Mouse (Mus musculus) right cerebral cortex, adult 18-20 months (tissue): ENCODE measurements around the gene Tnip1.
A peak's percentile ranks its signal among the peaks of the same experiment; 100 is the strongest.

ENCODE experiments used
- DNase-seq: peaks from one replicate; pipeline ENCODE4 v3.0.0; 2022; ENCODE audit warnings: mixed read lengths

Gene Tnip1

DNA sequence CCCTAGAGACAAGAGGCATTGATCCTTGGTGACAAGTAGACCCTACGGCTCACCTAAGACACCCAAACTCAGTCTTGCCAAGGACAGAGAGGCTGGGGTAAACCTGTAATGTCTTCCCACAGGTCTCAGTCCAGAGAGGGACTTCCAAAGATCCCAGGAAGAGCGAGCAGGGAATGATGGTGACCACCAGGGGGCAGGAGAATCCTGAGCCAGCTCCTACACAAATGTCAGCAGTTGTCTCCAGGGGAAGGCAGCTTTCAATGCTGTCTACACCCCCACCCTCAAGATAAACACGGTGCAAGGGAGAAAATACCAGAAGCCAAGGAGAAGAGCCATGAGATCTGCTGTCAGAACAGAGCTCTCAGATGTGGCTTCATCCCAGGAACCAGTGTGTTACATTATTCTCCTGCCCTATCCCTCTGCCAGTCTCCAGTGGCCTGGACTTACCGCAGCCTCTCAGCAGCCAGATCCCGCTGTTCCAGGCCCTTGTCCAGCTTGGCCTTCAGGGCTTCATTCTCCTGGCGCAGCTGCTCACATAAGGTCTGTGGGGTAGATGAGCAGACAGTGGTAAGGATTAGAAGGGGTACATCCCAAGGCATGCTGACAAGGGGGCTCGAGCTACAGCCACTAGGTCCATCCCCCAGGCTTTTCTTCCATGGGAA lies 32.3 kb downstream of the Tnip1 start:
- peak; percentile 42 for DNase-seq

DNA sequence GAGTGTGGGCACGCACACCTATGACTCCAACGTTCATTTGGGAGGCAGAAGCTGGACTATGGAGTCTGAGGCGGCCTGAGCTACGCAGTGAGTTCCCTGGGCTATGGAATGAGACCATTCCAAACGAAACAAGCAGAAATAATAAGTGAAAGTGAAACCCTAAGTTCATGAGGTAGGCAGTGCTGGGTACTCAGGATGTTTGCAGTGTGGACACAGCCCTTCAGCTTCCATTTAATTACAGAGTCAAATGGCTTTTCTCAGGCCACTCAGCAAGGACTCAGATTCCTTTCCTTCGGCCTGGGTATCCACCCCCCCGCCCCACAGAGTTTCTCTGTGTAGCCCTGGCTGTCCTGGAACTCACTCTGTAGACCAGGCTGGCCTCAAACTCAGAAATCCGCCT lies 33.0 kb downstream of the Tnip1 start:
- DNase-seq: no peak

DNA sequence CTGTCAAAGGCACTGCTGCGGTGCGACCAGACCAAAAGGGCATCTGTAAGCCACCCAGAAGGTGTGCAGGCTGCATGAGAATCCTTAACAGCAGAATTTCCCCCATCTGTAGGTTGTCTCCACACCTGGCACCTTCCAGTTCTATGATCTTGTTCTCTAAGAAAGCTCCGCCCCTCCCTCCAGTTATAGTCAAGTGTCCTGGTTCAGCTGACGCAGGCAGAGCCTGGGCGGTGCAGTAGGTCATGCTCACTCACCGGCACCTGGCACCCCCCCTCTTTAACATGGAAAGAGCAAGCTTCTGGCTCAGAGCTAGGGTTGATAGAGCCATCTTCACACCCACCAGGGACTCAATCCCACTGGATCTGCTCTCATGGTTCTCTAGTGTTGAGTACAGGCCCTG lies 33.4 kb downstream of the Tnip1 start:
- no peak for DNase-seq

DNA sequence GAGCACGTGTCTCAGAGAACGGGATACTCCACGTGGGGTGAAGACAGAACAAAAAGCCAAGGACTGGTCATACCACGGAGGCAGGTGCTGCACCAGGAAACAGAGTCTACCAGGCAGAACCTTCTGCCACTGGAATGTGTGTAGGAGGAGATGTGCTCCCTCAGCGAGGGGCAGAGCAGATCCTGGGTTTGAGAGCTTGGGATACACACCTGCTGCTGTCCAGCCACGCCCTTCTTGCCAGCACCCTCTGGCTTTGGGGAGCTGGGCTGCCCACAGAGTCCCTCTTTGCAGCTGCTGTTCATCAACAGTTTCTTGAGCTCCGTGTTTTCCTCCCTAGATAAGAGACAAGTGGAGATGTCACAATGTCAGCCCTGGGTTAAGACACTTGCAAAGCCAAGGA lies 33.8 kb downstream of the Tnip1 start:
- no peak for DNase-seq

DNA sequence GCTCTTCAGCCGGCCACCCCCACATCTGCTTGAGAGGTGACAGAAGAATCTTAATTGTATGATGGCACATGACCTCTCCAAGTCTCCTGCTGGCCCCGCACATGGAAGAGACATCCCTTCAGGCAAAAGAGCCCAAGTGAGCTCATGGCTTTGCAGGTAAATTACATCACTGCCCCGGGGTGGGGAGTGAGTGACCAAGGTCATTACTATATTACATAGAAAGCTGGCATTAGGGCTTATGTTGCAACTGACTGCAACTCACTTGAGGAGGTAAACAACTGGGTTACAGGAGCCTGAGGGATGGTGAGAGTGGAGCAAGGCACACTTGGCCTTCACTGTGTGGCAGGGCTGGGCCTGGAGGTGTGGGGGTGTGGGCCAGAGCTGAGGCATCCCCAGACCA lies 34.5 kb downstream of the Tnip1 start:
- DNase-seq: no peak

DNA sequence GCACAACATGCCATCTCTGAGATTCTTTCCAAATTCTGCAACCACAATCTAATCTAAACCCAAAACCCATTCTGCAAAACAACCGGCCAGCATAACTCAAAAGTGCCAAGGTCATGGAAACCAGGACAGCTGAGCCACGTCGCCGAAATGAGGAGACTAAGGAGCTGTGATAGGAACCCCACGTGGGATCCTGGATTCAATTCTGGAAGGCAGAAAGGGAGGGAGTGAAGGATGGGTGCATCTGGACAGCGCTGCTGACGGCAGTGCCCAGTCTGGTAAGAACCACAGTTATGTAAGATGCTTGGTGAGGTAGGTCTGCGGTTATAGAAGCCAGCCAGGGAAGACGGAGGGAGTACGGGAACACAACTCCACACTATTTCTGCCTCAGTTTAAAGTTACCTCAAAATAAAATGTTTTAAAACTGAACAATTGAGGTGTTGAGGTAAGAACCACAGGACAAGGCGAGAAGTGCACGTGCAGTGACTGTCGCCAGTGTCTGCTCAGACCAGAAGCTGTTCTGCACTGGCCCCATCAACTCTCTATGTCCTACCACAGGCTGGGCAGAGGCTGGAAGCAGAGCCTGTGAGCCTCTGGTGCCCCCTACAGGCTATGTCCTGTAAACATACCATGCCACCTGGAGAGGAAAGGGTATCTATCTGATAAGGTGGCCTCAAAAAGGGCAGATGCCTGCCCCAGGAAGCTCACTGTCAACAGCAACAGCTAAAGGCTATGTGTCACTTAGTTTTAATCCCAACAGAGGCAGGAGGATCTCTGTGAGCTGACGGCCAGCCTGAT lies 35.2 kb downstream of the Tnip1 start:
- DNase-seq: peak; percentile 62

DNA sequence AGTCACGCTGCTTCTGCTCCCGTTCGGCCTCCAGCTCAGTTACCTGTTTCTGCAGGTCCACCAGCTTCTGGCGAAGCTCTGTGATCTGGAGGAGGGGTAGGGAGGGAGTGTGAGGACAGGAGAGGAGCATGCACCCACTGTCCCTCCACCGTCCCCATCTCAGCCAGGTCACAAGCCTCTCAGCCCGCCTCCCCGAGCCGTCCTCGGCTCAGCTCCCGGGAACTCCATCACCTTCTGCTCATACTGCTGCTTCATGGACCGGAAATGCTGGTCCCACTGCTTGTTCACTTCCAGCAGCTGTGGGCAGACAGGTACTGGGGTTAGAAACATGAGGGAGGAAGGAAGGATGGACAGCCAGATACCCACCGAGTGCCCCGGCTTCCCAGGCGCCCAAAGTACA lies 38.6 kb downstream of the Tnip1 start:
- DNase-seq: no peak

DNA sequence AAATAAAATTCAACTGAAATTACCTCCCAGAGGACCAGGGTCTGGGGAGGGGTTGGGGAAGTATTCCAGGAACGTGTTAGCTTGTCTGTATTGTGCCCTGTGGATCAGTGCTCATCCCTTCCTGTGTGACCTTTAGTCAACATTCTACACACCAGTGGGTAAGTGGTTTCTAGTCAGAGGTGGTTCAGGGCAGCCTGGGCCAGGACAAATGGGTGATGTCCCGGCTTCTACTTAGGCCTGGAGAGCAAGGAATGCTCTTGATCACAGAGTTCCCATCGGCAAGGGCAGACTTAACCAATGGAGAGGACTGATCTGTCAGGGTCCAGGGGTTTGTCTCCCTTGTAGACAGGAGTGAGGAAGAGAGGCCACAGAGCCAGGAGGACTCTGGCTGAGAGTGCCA lies 40.2 kb downstream of the Tnip1 start:
- DNase-seq: no peak

DNA sequence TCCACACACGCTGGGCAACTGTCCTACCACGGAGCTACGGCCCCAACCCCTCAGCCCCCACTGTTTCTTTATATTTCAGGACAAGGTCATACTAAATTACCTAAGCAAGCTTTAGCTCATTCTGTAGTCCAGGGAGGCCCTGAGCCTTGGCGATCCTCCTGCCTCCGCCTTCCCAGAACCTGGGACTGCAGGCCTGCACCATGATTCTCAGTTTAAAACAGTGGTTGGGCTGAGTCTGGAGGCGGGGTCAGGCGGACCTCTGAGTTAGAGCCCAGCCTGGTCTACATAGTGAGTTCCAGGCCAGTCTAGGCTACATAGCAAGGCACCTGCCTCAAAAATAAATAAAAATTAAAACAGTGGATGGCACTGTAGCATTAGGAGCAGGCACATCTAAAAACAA lies 40.9 kb downstream of the Tnip1 start:
- no peak for DNase-seq

DNA sequence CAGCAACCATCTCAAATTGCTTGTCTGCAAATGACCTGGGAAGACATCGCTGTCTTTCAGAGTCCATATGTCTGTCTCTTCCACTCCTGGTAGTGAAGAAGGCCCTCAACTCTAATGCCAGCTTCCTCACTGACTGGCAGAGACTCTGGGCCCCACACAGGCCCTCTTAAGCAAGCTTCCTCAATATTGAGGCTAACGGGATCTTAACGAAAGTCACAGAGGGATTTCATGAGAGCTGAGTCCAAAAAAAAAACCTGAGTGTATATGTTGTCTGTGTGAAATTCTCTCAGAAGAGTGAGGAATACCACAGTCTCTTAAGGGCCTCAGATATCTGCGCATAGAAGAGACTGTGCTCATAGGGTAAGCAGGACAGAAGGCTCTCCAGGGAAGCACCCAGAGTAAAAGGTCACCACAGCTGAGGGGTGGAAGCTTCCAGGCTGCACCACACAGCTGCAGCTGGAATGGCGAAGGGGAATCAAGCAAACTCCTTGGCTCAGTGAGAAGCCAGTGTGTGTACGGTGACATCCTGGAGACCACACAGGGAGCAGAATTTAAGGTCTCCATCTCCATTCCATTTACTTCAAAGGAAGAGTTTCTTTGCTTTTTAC lies 41.6 kb downstream of the Tnip1 start:
- DNase-seq: no peak

DNA sequence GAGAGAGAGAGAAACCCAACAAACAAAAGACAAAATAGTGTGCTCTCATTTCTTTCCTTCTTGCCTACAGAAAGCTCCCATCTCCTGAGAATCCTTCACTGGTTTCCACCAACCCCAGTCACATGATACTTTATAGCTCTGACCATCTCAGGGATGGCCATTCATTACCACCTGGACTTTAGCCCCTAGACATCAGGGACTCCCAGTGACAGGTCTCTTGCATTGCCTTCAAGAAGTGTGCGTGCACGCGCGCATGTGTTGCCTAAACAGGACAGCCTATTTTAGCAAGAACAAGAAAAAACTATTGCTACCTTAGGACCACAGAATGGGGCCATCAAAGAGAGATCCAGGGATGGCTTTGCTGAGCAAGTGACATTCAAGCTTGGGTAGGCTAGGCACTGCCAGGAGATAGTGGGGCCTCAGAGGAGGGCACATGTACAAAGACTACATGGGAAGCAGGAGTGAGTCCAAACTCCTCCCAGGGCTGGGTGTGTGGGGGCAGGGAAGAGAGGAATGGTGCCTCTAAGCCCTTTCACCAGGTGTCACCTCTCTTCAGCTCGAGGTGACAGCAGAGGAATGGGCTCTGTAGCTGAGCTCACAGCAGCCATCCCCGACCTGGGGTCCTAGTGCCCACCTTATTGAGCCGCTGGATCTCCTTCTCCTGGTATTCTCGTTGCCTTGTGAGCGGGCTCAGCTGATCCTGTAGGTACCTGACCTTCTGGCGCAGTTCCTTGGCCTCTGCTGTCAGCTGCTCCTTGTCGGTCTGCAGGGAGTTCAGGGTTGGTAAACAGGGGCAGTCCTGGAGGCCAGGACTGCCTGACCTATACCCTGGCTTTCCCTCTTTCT lies 42.4 kb downstream of the Tnip1 start:
- no peak for DNase-seq

DNA sequence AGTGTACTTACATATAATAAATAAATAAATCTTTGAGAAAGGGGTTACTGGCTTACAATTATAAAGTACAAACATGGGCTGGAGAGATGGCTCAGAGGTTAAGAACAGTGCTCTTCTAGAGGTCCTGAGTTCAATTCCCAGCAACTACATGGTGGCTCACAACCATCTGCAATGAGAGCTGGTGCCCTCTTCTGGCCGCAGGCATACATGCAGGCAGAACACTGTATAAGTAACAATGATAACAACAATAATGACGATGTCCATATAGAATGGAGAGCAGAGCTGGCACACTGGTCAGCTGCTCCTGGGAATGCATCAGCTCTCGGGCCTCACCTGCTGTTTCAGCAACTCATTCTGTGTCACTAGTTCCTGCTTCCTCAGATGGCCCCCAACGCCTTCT lies 44.4 kb downstream of the Tnip1 start:
- no peak for DNase-seq

DNA sequence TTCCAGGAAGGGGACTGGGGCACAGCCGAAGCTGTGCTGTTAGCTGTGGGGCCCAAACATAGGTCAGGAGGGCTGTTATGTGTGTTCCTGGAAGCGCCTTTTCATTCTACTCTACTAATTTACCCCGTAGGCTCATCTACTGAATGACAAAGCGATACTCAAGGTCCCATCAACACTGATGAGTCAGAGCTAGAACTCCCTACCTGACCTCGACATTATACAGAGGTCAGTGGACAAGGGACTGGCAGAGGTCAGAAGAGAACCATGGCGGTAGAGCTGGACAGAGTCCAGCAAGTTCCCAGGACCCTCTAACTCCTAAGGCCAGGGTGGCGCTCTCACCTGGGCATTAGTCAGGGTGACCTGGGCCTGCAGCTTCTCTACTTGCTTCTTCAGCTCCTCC lies 45.3 kb downstream of the Tnip1 start:
- DNase-seq: no peak

DNA sequence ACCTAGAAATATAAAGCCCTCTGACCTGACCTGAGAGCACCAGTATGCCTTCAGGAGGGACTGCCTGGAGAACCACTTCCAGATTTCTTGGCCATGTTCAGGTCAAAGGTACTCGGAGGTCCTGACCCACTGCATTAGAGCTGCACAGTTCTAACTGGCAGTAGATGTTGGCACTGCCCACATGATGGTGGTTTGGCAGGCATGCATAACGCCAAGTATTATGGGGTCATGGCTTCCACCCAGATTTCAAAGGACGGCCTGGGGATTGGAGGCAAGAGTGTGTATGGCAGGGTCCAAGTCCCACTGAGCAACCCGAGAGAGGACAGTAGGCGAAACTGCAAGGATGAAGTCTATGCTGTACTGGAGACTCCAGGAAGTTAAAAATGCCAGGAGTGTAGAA lies 48.9 kb downstream of the Tnip1 start:
- DNase-seq: no peak

DNA sequence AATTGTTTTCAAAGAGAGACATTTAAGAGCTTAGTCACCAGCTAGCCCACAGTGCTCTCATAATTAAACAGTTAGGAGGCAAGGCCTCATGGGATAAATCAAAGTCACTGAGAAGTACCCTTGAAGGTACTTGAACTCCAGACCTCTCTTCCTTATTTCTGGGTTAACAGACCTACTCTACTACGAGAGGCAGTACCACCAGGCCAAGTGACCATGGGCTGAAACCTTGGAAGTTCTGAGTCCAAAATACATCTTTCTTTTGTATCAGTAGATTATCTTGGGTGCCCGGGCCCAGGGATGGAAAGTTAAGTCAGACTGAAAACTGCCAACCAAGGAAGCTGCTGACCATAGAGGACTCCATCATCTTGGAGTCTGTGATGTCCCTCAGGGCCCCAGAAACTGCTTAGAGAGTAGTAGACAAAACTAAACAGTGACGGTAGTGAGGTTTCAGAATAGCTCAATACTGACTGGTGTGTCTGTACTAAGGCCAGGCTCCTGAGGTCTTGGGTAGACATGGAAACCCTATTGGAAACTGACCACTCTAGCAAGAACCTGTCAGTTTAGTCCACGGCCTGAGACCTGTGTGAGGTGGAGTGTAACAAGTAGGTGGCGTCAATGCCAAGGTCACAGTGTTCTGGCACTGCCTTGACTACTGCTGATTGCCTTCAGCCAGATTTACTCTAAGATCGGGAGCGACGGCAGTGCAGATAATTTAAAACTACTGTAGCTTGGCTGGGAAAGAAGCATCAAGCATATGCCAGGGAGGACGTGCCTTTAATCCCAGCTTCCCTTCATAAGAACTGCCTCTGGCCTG lies 50.0 kb downstream of the Tnip1 start:
- no peak for DNase-seq

DNA sequence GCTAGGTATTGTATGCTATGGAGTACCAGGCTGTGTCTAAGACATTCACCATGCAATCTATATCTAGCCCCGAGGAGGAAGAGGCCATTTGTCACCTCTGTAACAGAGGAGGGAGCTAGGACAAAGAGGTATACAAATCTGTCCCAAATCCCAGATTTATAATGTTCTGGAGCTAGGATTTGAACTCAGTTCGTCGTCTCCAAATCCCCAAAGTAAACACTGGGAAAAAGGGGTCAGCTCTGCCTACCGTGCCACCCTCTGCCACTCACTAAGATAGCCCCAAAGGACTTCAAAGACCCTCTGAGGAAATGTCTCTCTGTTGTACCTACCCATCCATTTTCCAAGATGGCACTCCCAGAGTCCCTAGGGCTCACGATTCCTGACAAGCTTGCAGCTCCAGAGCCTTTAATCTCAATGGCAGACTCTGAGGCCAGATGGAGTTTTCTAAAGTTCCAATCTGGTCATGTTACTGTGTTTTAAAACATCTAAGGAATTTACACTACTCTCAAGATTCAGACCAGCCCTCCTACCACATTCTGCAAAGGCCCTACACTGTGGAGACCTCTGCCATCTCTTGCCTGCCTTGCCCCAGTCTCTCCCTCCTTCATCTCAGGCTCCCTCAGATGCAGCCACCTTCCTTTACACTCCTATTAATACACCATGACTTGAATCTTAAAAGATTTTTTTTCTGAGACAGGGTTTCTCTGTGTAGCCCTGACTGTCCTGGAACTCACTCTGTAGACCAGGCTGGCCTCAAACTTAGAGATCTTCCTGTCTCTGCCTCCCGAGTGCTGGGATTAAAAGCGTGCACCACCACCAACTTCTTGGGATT lies 50.8 kb downstream of the Tnip1 start:
- DNase-seq: no peak

DNA sequence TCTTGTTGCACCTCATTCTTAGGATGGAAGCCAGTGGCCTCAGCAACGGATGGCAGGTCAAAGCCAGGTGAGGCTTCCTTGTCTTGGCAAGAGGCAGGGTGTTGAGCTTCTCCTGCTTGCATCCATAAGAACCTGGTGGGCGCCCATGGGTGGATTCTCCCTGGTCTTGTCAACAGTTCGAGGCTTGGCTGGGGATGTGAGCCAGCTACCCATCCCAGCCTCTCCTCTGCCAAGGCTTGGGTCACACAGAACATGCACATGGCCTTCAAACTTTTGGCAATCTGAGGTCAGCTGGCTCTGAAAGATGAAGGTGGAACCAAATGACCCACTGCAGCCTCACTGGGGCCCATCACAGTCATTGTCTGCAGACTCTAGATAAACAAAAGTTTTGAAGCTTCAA lies 51.5 kb downstream of the Tnip1 start:
- DNase-seq: no peak

DNA sequence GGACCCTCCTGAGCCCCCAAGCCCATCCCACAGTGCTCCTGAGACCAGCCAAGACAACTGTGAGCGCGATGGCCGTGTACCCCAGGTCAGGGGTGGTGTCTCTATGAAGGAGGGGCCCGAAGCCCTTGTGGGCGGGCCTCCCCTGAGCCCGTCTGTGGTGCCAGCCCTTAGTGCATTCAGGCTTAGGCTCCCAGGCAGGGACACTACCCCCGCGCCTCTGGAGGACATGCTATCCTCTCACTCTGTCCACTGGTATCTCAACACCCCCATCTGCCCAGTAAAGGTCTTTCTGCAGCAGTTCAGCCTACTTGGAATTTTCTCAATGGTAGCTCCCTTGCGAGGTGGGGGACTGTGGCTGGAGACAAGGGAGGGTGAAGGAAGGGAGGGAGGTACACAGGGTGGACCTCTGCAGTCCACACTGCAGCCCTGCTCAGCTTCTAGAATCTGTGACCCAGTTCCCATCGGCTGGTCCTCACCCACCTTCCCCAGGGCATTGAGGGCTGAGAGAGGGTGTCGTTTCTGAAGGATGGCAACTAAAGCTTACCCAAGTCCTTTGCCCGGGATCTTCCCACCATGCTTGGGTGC lies 52.5 kb downstream of the Tnip1 start:
- no peak for DNase-seq

DNA sequence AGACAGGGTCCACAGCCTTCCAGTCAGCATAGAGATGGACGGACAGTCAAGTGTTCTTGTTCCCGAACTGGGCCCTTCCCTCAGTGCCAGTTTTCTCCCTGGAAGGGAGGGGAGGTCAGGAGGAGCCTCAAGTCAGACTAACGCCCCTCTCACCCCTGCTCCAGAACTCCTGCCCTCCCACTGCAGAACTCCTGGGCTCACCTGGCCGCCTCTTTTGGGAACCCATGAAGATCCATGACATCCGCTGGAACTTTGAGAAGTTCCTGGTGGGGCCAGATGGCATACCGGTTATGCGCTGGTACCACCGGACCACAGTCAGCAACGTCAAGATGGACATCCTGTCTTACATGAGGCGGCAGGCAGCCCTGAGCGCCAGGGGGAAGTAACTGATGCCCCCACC lies 53.4 kb downstream of the Tnip1 start:
- DNase-seq: no peak

DNA sequence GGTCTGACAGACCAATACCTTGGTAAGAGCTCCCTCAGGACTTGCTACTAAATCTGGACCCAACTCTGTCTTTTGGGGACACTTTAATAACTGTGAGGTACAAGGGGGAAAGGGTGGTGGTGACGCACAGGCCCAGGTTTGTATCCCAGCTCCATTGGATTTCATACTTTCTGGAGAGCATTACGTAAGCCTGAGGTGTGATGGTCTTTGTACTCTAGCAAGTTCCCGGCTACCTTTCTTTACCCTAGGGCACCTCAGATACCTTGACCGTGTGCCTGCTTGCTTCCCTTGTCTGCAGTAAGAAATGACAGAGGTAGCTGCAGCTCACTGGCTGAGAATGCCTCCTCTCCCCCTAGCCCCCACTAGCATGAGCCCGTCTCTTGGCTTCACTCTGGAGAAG lies 55.5 kb downstream of the Tnip1 start:
- DNase-seq: no peak

DNA sequence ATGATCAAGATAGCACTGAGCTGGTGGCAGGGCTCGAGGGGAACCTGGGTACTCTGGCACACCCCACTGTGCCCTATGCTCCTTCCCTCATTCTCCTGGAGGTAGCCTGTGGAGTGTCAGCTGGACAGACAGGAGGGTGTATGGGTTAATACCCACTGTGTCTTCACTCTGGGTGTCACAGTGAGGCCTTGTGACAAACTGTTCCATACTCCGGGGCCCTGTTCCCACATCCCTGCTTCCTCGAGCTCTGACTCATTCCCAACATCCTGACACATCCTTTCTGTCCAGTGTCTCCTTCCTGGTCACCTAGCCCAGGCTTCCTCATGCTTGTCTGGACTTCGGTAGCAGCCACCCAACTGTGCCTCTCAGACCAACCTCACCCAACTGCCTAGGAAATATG lies 56.3 kb downstream of the Tnip1 start:
- DNase-seq: no peak
